Mouse (Mus musculus): Measurements from ENCODE around the gene Srl. TPM values are rescaled to one million over a fixed set of nuclear protein-coding genes. Genes with fewer than 3 reads are reported as not detected.
A peak's percentile ranks its signal among the peaks of the same experiment; 100 is the strongest.
"Not testable (repeated sequence)": the region's sequence is repeated elsewhere in the genome, so short reads cannot be mapped to it uniquely, and the experiment has no call there.

The Srl gene
- polyA plus RNA-seq, 2 experiments, result 44.2 to 53.7 TPM

- DNase-seq (ENCODE audit: low spot score) (no peak), ATAC-seq (ENCODE audit: low FRiP score, low read depth) (no peak; the same call in 1 of the 2 replicates)
- Histone ChIP-seq H3K27ac (replicated peaks; ENCODE audit: low read depth, low read length) (peak overlapping the region; percentile 90), H3K4me1 (ENCODE audit: control insufficient read depth, insufficient read depth, low read length) (peaks cover 16% of the 10 kb centered on the region), H3K4me2 (replicated peaks; ENCODE audit: low read depth, low read length, severe bottlenecking) (peak overlapping the region; percentile 61), H3K9me3 (ENCODE audit: control insufficient read depth, low read length) (no peaks in the 10 kb centered on the region), H3K9ac (ENCODE audit: low read depth, low read length, severe bottlenecking) (peak overlapping the region; percentile 51), H3K27me3 (ENCODE audit: control insufficient read depth, insufficient read depth, low read length) (no peaks in the 10 kb centered on the region), H3K4me3 (replicated peaks; ENCODE audit: low read length) (peak overlapping the region; percentile 46), H3K36me3 (ENCODE audit: control insufficient read depth, insufficient read depth, low read length) (peaks cover 15% of the 10 kb centered on the region)
- TF ChIP-seq POLR2A (IDR thresholded peaks at IDR 0.05; ENCODE audit: borderline replicate concordance, extremely low read depth, insufficient read depth, insufficient read length), result no peak
- 5% methylated on average over 14 of the region's 14 CpGs for WGBS
These were observed 44.3 kb upstream of the Srl start for GRCm38 (mm10) chr16:4585642-4586530.

GRCm38 (mm10) chr16:4584438-4584837 is 42.8 kb upstream of the Srl start:
- 0 out of 2 replicates have a peak, but pooled peaks cover 1% of the 10 kb centered on the region for H3K36me3 ChIP-seq (ENCODE audit: control insufficient read depth, insufficient read depth, low read length)
- no peak for DNase-seq (ENCODE audit: low spot score)
- no peak for ATAC-seq (ENCODE audit: low FRiP score, low read depth)
- no peaks in the 10 kb centered on the region for H3K27me3 ChIP-seq (ENCODE audit: control insufficient read depth, insufficient read depth, low read length)
- no peak overlapping the region for H3K4me2 ChIP-seq (replicated peaks; ENCODE audit: low read depth, low read length, severe bottlenecking)
- no peak overlapping the region for H3K27ac ChIP-seq (replicated peaks; ENCODE audit: low read depth, low read length)
- H3K4me1 ChIP-seq (ENCODE audit: control insufficient read depth, insufficient read depth, low read length), result peaks cover 16% of the 10 kb centered on the region
- no peak overlapping the region for H3K4me3 ChIP-seq (replicated peaks; ENCODE audit: low read length)
- H3K9ac ChIP-seq (ENCODE audit: low read depth, low read length, severe bottlenecking), result no peak overlapping the region
- TF ChIP-seq POLR2A (IDR thresholded peaks at IDR 0.05; ENCODE audit: borderline replicate concordance, extremely low read depth, insufficient read depth, insufficient read length), result no peak
- WGBS, result 68% methylated on average over 5 of the region's 5 CpGs
- no peaks in the 10 kb centered on the region for H3K9me3 ChIP-seq (ENCODE audit: control insufficient read depth, low read length)

GRCm38 (mm10) chr16:4583807-4584206 is 42.2 kb upstream of the Srl start:
- no peak for TF ChIP-seq POLR2A (IDR thresholded peaks at IDR 0.05; ENCODE audit: borderline replicate concordance, extremely low read depth, insufficient read depth, insufficient read length)
- WGBS, result 85% methylated on average over 3 of the region's 3 CpGs
- no peak for ATAC-seq (ENCODE audit: low FRiP score, low read depth)

GRCm38 (mm10) chr16:4581179-4581578 is 39.6 kb upstream of the Srl start:
- not testable (repeated sequence) for ATAC-seq (ENCODE audit: low FRiP score, low read depth); H3K4me2 ChIP-seq (replicated peaks; ENCODE audit: low read depth, low read length, severe bottlenecking)

More at GRCm38 (mm10) chr16:4583807-4584206, 42.2 kb upstream of the Srl start:
- Histone ChIP-seq H3K9me3 (ENCODE audit: control insufficient read depth, low read length) (no peaks in the 10 kb centered on the region), H3K4me2 (replicated peaks; ENCODE audit: low read depth, low read length, severe bottlenecking) (no peak overlapping the region), H3K4me3 (replicated peaks; ENCODE audit: low read length) (no peak overlapping the region), H3K36me3 (ENCODE audit: control insufficient read depth, insufficient read depth, low read length) (no peaks in the 10 kb centered on the region), H3K9ac (ENCODE audit: low read depth, low read length, severe bottlenecking) (no peak overlapping the region), H3K27ac (replicated peaks; ENCODE audit: low read depth, low read length) (no peak overlapping the region), H3K4me1 (ENCODE audit: control insufficient read depth, insufficient read depth, low read length) (peaks cover 16% of the 10 kb centered on the region), H3K27me3 (ENCODE audit: control insufficient read depth, insufficient read depth, low read length) (no peaks in the 10 kb centered on the region)
- DNase-seq (ENCODE audit: low spot score), result no peak

GRCm38 (mm10) chr16:4578630-4579029 is 37.0 kb upstream of the Srl start:
- no peak for TF ChIP-seq POLR2A (IDR thresholded peaks at IDR 0.05; ENCODE audit: borderline replicate concordance, extremely low read depth, insufficient read depth, insufficient read length)
- no peak overlapping the region for H3K9ac ChIP-seq (ENCODE audit: low read depth, low read length, severe bottlenecking)
- H3K4me3 ChIP-seq (replicated peaks; ENCODE audit: low read length), result no peak overlapping the region
- 56% methylated on average over 7 of the region's 7 CpGs for WGBS
- no peaks in the 10 kb centered on the region for H3K27me3 ChIP-seq (ENCODE audit: control insufficient read depth, insufficient read depth, low read length)
- H3K36me3 ChIP-seq (ENCODE audit: control insufficient read depth, insufficient read depth, low read length), result no peaks in the 10 kb centered on the region
- ATAC-seq (ENCODE audit: low FRiP score, low read depth) (no peak), DNase-seq (ENCODE audit: low spot score) (no peak)
- H3K4me2 ChIP-seq (replicated peaks; ENCODE audit: low read depth, low read length, severe bottlenecking), result no peak overlapping the region
- no peaks in the 10 kb centered on the region for H3K9me3 ChIP-seq (ENCODE audit: control insufficient read depth, low read length)
- no peaks in the 10 kb centered on the region for H3K4me1 ChIP-seq (ENCODE audit: control insufficient read depth, insufficient read depth, low read length)
- H3K27ac ChIP-seq (replicated peaks; ENCODE audit: low read depth, low read length), result no peak overlapping the region

More at GRCm38 (mm10) chr16:4581179-4581578, 39.6 kb upstream of the Srl start:
- not testable (repeated sequence) for H3K27me3 ChIP-seq (ENCODE audit: control insufficient read depth, insufficient read depth, low read length); H3K27ac ChIP-seq (replicated peaks; ENCODE audit: low read depth, low read length); H3K4me1 ChIP-seq (ENCODE audit: control insufficient read depth, insufficient read depth, low read length); H3K9ac ChIP-seq (ENCODE audit: low read depth, low read length, severe bottlenecking); H3K4me3 ChIP-seq (replicated peaks; ENCODE audit: low read length); H3K36me3 ChIP-seq (ENCODE audit: control insufficient read depth, insufficient read depth, low read length); H3K9me3 ChIP-seq (ENCODE audit: control insufficient read depth, low read length); DNase-seq (ENCODE audit: low spot score)
- WGBS, result 87% methylated on average over 4 of the region's 4 CpGs

Data from limb, embryonic 14.5 days (tissue).